In genomic region chr13:97764067-97764466, GRCm38 (mm10) we compare ENCODE assay signal across 8 mouse cellular contexts. TPM values are rescaled to one million over a fixed set of nuclear protein-coding genes. Genes with fewer than 3 reads are reported as not detected.
DNase-seq lines count a peak whose midpoint lies in the region; ATAC-seq lines count a peak whose summit lies in the region.

No protein-coding gene starts in this region.

- 0 out of 2 replicates have a peak, but pooled peaks have one; percentile 37 for ATAC-seq in neural tube, embryonic 12.5 days (ENCODE audit: low FRiP score, low read depth)
- ATAC-seq in heart, embryonic 11.5 days (replicated peaks; ENCODE audit: insufficient number of reproducible peaks, low FRiP score, low TSS enrichment) = no peak
- peak; percentile 57 for ATAC-seq in neural tube, embryonic 13.5 days (ENCODE audit: low read depth)

- no peaks in the 10 kb centered on the region for H3K36me3 ChIP-seq in neural tube, embryonic 12.5 days
- H3K36me3 ChIP-seq in heart, embryonic 11.5 days (ENCODE audit: control insufficient read depth, insufficient read depth, low read length) = no peaks in the 10 kb centered on the region
- no peaks in the 10 kb centered on the region for H3K36me3 ChIP-seq in neural tube, embryonic 13.5 days

- H3K4me2 ChIP-seq in neural tube, embryonic 12.5 days (replicated peaks) = no peak overlapping the region
- no peak overlapping the region for H3K4me2 ChIP-seq in heart, embryonic 11.5 days
- no peak overlapping the region for H3K4me2 ChIP-seq in neural tube, embryonic 13.5 days

- DNase-seq in gastrocnemius, postnatal 10 days = peak; percentile 32
- no peak for DNase-seq in gastrocnemius, postnatal 36 days
- DNase-seq in neural tube, embryonic 10.5 days (ENCODE audit: extremely low spot score, low spot score) = no peak
- DNase-seq in thymus, postnatal 0 days (ENCODE audit: low spot score) = no peak
- no peak for DNase-seq in c-Kit-positive CD71-positive TER-119-positive erythroid progenitor cells, embryonic 14.5 days (ENCODE audit: low spot score)

- H3K9ac ChIP-seq in neural tube, embryonic 12.5 days = no peak overlapping the region
- no peak overlapping the region for H3K9ac ChIP-seq in heart, embryonic 11.5 days (ENCODE audit: low read depth, low read length)
- H3K9ac ChIP-seq in neural tube, embryonic 13.5 days = no peak overlapping the region

- no peak overlapping the region for H3K27ac ChIP-seq in neural tube, embryonic 12.5 days
- H3K27ac ChIP-seq in heart, embryonic 11.5 days (ENCODE audit: low read depth, low read length) = peak overlapping the region; percentile 25; the same call in 1 of the 2 replicates
- H3K27ac ChIP-seq in neural tube, embryonic 13.5 days (replicated peaks) = 0 out of 2 replicates have a peak overlapping the region, but pooled peaks have one; percentile 56

- no peaks in the 10 kb centered on the region for H3K27me3 ChIP-seq in neural tube, embryonic 12.5 days (replicated peaks)
- no peaks in the 10 kb centered on the region for H3K27me3 ChIP-seq in heart, embryonic 11.5 days (ENCODE audit: control insufficient read depth, insufficient read depth, low read length)
- H3K27me3 ChIP-seq in neural tube, embryonic 13.5 days = no peaks in the 10 kb centered on the region

- WGBS in neural tube, embryonic 12.5 days = 53% methylated on average over 7 of the region's 7 CpGs
- WGBS in heart, embryonic 11.5 days (ENCODE audit: insufficient replicate concordance) = 63% methylated on average over 7 of the region's 7 CpGs
- WGBS in neural tube, embryonic 13.5 days = 47% methylated on average over 7 of the region's 7 CpGs

- no peaks in the 10 kb centered on the region for H3K9me3 ChIP-seq in neural tube, embryonic 12.5 days
- H3K9me3 ChIP-seq in heart, embryonic 11.5 days (replicated peaks; ENCODE audit: control insufficient read depth, low read length) = no peaks in the 10 kb centered on the region
- H3K9me3 ChIP-seq in neural tube, embryonic 13.5 days = no peaks in the 10 kb centered on the region

- intact Hi-C loops in gastrocnemius, postnatal 36 days (cut with DNase I) = no loop called here

- H3K4me3 ChIP-seq in neural tube, embryonic 12.5 days = no peak overlapping the region
- H3K4me3 ChIP-seq in heart, embryonic 11.5 days (ENCODE audit: low read depth, low read length) = no peak overlapping the region
- H3K4me3 ChIP-seq in neural tube, embryonic 13.5 days = no peak overlapping the region

- peaks cover 9% of the 10 kb centered on the region for H3K4me1 ChIP-seq in neural tube, embryonic 12.5 days
- 0 out of 2 replicates have a peak, but pooled peaks cover 6% of the 10 kb centered on the region for H3K4me1 ChIP-seq in heart, embryonic 11.5 days (ENCODE audit: control insufficient read depth, insufficient read depth, low read length)
- peaks cover 25% of the 10 kb centered on the region for H3K4me1 ChIP-seq in neural tube, embryonic 13.5 days (replicated peaks)

RNA-seq across cellular contexts. Expression of gene Gm10260, which starts 3.6 kb away (rescaled TPM):
- total RNA-seq in gastrocnemius, postnatal 10 days (2021) = 100 to 1,000 TPM; 179 to 186 TPM
- 100 to 1,000 TPM in 1 of 2 experiments, 10 to 100 TPM in 1; 80.3 to 112 TPM for total RNA-seq in gastrocnemius, postnatal 36 days (2021)
- 0.98 and 4.2 TPM in 2 replicates for polyA plus RNA-seq in neural tube, embryonic 12.5 days (2016; fragmentation: Nextera tagmentation; extraction: Ambion mirVana)
- 1.9 and 3.1 TPM in 2 replicates for polyA plus RNA-seq in heart, embryonic 11.5 days (2014; fragmentation: Nextera tagmentation; extraction: Ambion mirVana)
- polyA plus RNA-seq in neural tube, embryonic 13.5 days (2015; fragmentation: Nextera tagmentation; extraction: Ambion mirVana) = 4.2 and 4.6 TPM in 2 replicates
- polyA plus RNA-seq in thymus, postnatal 0 days (2015; fragmentation: Nextera tagmentation; extraction: Ambion mirVana) = 6.2 and 9.8 TPM in 2 replicates
